Mouse (Mus musculus) embryonic fibroblast, embryonic 13.5 days (primary cell): ENCODE data around the gene Gm43518.

Source experiments
- CTCF ChIP-seq: IDR thresholded peaks from 2 replicates; pipeline ENCODE4 v1.5.1; 2011; ENCODE audit warnings: mild to moderate bottlenecking, control low read depth, low read length, moderate library complexity, borderline replicate concordance; ENCODE audit not compliant: insufficient read depth
- POLR2A ChIP-seq: IDR thresholded peaks from 2 replicates; pipeline ENCODE4 v1.6.1; 2011; ENCODE audit warnings: low read depth, mild to moderate bottlenecking, control low read depth, low read length, moderate library complexity

- TF ChIP-seq CTCF (no peak), POLR2A (no peak)
Observed at GRCm38 (mm10) chr5:123904059-123904672, 23.1 kb upstream of the Gm43518 start.
